Mouse (Mus musculus): ENCODE measurements around the gene Nrarp.

Nrarp gene

DNA sequence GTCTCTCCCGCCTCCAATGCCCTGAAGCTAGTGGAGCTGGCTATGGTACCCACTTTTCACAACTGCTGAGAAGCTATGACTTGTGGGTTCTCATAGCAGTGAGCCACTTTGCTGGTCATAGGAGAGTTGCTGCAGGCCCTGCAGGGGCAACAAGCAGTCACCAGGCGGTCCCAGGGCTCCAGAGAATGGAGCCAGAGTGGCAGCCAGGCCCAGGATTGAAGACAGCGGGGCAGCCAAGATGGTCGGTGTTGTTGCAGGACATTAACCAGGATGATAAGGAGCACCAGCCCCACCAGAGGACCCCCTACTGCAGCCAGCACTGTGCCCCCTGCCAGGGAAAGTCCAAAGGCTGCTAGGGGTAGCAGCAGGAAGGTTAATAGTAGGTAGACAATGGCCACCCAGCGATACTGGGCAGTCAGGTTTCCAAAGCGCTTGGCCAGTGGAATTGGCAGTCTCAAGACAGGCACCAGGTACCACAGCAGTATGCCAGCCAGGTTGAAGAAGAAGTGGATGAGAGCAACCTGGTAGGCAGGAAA is 48.5 kb downstream of the Nrarp start:
- DNase-seq (ENCODE audit: low spot score in 2 of 2), result no peak

DNA sequence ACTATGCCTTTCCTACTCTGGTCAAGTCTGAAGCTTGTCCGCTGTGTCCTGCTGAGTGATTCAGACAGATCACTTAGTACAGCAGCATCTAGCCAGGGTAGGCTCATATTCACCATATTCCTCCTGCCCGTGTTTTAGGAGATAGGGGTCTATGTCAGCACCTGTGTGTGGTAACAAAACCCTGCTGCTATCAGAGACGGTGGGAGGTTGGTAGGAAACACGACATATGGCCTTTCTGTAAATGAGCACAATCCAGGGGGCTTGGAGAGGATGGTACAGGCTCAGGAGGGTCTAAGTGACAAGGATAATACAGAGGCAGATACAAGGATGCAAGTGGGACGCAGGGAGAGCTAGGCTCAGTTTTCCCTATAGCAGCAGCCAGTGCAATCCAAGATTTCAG is 49.0 kb downstream of the Nrarp start:
- no peak for DNase-seq (ENCODE audit: low spot score in 2 of 2)

DNA sequence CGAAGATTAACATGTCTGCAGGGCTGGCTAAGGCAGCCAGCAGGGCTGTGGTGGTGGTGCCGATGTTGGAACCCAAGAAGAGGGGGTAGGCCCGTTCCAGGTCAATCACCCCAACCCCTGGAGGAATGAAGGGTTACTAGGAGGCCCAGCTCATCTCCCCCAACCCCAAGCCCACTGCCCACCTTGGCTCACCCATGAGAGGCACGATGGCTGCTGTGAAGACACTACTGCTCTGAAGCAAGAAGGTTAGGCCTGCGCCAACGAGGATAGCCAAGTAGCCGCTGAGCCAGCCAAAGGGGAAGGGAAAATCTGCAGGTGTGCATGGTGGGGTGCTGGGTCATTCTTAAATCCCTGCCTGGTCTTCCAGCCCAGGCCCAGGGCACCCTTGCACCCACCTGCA is 50.0 kb downstream of the Nrarp start:
- no peak for DNase-seq (ENCODE audit: low spot score in 2 of 2)

DNA sequence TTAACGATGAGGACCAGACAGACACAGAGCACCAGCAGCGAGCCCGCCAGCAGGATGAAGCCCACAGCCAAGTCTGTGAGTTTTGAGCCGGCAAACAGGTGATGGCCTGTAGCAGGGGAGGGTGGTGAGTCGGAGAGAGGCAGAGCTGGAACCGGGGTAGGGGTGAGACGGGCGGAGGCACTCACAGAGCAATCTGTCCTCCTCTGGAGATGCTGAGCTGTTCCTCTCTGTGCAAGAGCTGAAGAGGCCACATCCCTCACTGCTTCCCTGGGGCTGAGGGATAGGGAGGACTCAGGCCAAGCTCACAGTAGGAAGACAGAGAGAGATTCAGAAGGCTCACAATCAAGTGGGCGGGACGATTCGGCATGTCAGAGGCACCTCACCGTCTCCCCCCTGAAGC is 50.5 kb downstream of the Nrarp start:
- no peak for DNase-seq (ENCODE audit: low spot score in 2 of 2)
